Mouse (Mus musculus) embryo, embryonic 9.5 days (tissue): ENCODE results near the gene Gm21915.

ENCODE experiments used
- DNase-seq: peaks from one replicate; pipeline ENCODE4 v3.0.0-alpha.2; 2017; ENCODE audit errors: extremely low spot score

Gene Gm21915

DNA sequence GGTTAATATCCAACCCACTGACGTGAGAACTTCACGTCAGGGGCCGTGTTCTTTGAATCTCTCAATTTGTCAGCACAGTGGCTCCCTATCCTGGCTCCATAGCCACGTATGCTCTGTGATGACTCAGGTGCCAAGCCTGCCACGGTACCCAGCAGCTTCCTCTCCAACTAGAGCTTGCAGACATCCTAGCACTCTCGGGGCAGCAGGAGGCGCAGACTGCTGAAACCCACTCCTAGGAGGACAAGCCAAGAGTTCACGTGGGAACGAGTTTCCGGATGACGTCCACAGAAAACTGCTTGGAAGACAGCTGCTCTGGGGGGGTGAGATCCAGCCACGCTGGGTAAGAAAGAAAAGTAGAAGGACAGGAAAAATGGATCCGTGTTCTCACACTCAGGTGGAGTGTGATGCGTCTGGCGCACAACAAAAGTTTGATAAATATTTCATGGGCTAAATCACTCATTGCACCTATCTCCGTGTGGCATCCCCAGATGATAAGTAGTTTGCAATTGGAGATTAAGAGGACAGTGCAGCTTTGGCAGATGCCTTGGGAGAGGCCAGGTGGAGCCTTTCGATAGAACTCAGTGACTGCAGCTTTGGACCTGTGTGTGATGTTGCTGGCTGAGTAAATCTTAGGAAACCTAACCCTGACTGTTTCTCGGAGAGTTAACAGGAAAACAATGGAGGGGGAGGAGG lies 46.9 kb downstream of the Gm21915 start:
- no peak for DNase-seq

DNA sequence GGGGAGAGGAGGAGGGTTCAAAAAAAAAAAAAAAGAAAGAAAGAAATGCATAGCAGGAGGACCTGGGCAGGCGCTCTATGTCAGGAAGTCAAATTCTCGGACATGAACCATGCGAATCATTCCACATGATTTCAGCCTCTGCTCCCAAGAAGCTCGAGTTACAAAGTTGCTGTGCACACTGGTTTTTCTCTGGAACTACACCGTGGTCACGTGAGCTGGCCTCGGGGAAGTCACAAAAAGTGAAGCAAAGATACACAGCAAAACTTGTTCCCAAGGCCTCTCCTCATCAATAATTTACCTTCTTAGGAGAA lies 47.4 kb downstream of the Gm21915 start:
- no peak for DNase-seq
